Mouse (Mus musculus): ENCODE data around the gene Mycn. TPM values are rescaled to one million over a fixed set of nuclear protein-coding genes. Genes with fewer than 3 reads are reported as not detected.

Gene Mycn
- polyA plus RNA-seq, 1 experiment from 2014 or later: 47.8 TPM

- Histone ChIP-seq H3K9me3 (no peaks in the 10 kb centered on the region), H3K4me2 (replicated peaks) (no peak overlapping the region), H3K4me3 (no peak overlapping the region), H3K4me1 (peaks cover 41% of the 10 kb centered on the region), H3K9ac (no peak overlapping the region), H3K27ac (no peak overlapping the region; the same call in 1 of the 2 replicates), H3K36me3 (no peaks in the 10 kb centered on the region), H3K27me3 (no peaks in the 10 kb centered on the region; the same call in 1 of the 2 replicates)
- ATAC-seq (ENCODE audit: low FRiP score, low read depth): no peak
- WGBS: 18% methylated on average over 12 of the region's 12 CpGs
These were observed 21.3 kb downstream of the Mycn start for GRCm38 (mm10) chr12:12920166-12921157.

GRCm38 (mm10) chr12:12916298-12916697 is 25.4 kb downstream of the Mycn start:
- H3K36me3 ChIP-seq: no peaks in the 10 kb centered on the region
- ATAC-seq (ENCODE audit: low FRiP score, low read depth): peak; percentile 64
- no peaks in the 10 kb centered on the region for H3K9me3 ChIP-seq
- whole genome bisulfite sequencing: 8% methylated on average over 9 of the region's 9 CpGs
- no peak overlapping the region for H3K4me3 ChIP-seq
- H3K27ac ChIP-seq: no peak overlapping the region
- no peak overlapping the region for H3K9ac ChIP-seq
- H3K27me3 ChIP-seq: no peaks in the 10 kb centered on the region; the same call in 1 of the 2 replicates
- peaks cover 36% of the 10 kb centered on the region for H3K4me1 ChIP-seq
- no peak overlapping the region for H3K4me2 ChIP-seq (replicated peaks)

GRCm38 (mm10) chr12:12910356-12910979 is 31.2 kb downstream of the Mycn start:
- H3K36me3 ChIP-seq: no peaks in the 10 kb centered on the region
- H3K4me3 ChIP-seq: no peak overlapping the region
- H3K27ac ChIP-seq: no peak overlapping the region
- no peak overlapping the region for H3K4me2 ChIP-seq (replicated peaks)
- H3K9ac ChIP-seq: no peak overlapping the region
- H3K4me1 ChIP-seq: peaks cover 16% of the 10 kb centered on the region
- H3K27me3 ChIP-seq: no peaks in the 10 kb centered on the region
- ATAC-seq (ENCODE audit: low FRiP score, low read depth): no peak
- 70% methylated on average over 11 of the region's 11 CpGs for WGBS
- no peaks in the 10 kb centered on the region for H3K9me3 ChIP-seq

GRCm38 (mm10) chr12:12909631-12910277 is 32.0 kb downstream of the Mycn start:
- H3K9ac ChIP-seq: no peak overlapping the region
- H3K36me3 ChIP-seq: no peaks in the 10 kb centered on the region
- H3K4me2 ChIP-seq (replicated peaks): no peak overlapping the region
- ATAC-seq (ENCODE audit: low FRiP score, low read depth): no peak
- no peaks in the 10 kb centered on the region for H3K9me3 ChIP-seq
- H3K27me3 ChIP-seq: no peaks in the 10 kb centered on the region
- no peak overlapping the region for H3K27ac ChIP-seq
- peaks cover 19% of the 10 kb centered on the region for H3K4me1 ChIP-seq
- no peak overlapping the region for H3K4me3 ChIP-seq
- WGBS: 54% methylated on average over 16 of the region's 16 CpGs

- Histone ChIP-seq H3K9ac (no peak overlapping the region), H3K4me3 (no peak overlapping the region), H3K4me1 (peaks cover 28% of the 10 kb centered on the region), H3K27me3 (no peaks in the 10 kb centered on the region), H3K36me3 (no peaks in the 10 kb centered on the region), H3K27ac (no peak overlapping the region), H3K4me2 (replicated peaks) (no peak overlapping the region), H3K9me3 (no peaks in the 10 kb centered on the region)
- 31% methylated on average over 6 of the region's 6 CpGs for WGBS
- no peak for ATAC-seq (ENCODE audit: low FRiP score, low read depth)
These were observed 34.9 kb downstream of the Mycn start for GRCm38 (mm10) chr12:12906771-12907170.

- WGBS: 47% methylated on average over 8 of the region's 8 CpGs
- peaks cover 28% of the 10 kb centered on the region for H3K4me1 ChIP-seq
- no peak overlapping the region for H3K27ac ChIP-seq
- H3K27me3 ChIP-seq: no peaks in the 10 kb centered on the region
- no peak overlapping the region for H3K9ac ChIP-seq
- no peak overlapping the region for H3K4me3 ChIP-seq
- no peaks in the 10 kb centered on the region for H3K9me3 ChIP-seq
- no peak for ATAC-seq (ENCODE audit: low FRiP score, low read depth)
- H3K4me2 ChIP-seq (replicated peaks): no peak overlapping the region
- no peaks in the 10 kb centered on the region for H3K36me3 ChIP-seq
These were observed 35.4 kb downstream of the Mycn start for GRCm38 (mm10) chr12:12906321-12906720.

- Histone ChIP-seq H3K4me2 (replicated peaks) (peak overlapping the region; percentile 69; the same call in 1 of the 2 replicates), H3K4me3 (no peak overlapping the region), H3K27me3 (no peaks in the 10 kb centered on the region), H3K36me3 (no peaks in the 10 kb centered on the region), H3K27ac (no peak overlapping the region), H3K9me3 (no peaks in the 10 kb centered on the region), H3K4me1 (peaks cover 28% of the 10 kb centered on the region), H3K9ac (no peak overlapping the region)
- WGBS: 33% methylated on average over 6 of the region's 6 CpGs
- no peak for ATAC-seq (ENCODE audit: low FRiP score, low read depth)
These were observed 36.6 kb downstream of the Mycn start for GRCm38 (mm10) chr12:12905117-12905516.

GRCm38 (mm10) chr12:12904512-12904953 is 37.2 kb downstream of the Mycn start:
- ATAC-seq (ENCODE audit: low FRiP score, low read depth): peak; percentile 88
- no peak overlapping the region for H3K27ac ChIP-seq
- H3K9me3 ChIP-seq: no peaks in the 10 kb centered on the region
- peak overlapping the region; percentile 69 for H3K4me2 ChIP-seq (replicated peaks)
- H3K27me3 ChIP-seq: no peaks in the 10 kb centered on the region
- H3K4me1 ChIP-seq: peaks cover 28% of the 10 kb centered on the region
- peak overlapping the region; percentile 36 for H3K4me3 ChIP-seq
- H3K9ac ChIP-seq: peak overlapping the region; percentile 67
- H3K36me3 ChIP-seq: no peaks in the 10 kb centered on the region
- 5% methylated on average over 23 of the region's 23 CpGs for WGBS

- ATAC-seq (ENCODE audit: low FRiP score, low read depth): 0 out of 2 replicates have a peak, but pooled peaks have one; percentile 9
- peaks cover 28% of the 10 kb centered on the region for H3K4me1 ChIP-seq
- H3K36me3 ChIP-seq: no peaks in the 10 kb centered on the region
- H3K27ac ChIP-seq: no peak overlapping the region
- H3K9me3 ChIP-seq: no peaks in the 10 kb centered on the region
- peak overlapping the region; percentile 67 for H3K9ac ChIP-seq
- WGBS: 0% methylated on average over 1 of the region's 1 CpGs
- H3K27me3 ChIP-seq: no peaks in the 10 kb centered on the region
- H3K4me2 ChIP-seq (replicated peaks): peak overlapping the region; percentile 69
- peak overlapping the region; percentile 36 for H3K4me3 ChIP-seq
These were observed 37.6 kb downstream of the Mycn start for GRCm38 (mm10) chr12:12904086-12904485.

GRCm38 (mm10) chr12:12902403-12902802 is 39.3 kb downstream of the Mycn start:
- Histone ChIP-seq H3K27me3 (no peaks in the 10 kb centered on the region), H3K27ac (no peak overlapping the region), H3K9me3 (no peaks in the 10 kb centered on the region), H3K9ac (no peak overlapping the region), H3K4me2 (replicated peaks) (no peak overlapping the region), H3K36me3 (no peaks in the 10 kb centered on the region), H3K4me1 (peaks cover 32% of the 10 kb centered on the region), H3K4me3 (no peak overlapping the region)
- no peak for ATAC-seq (ENCODE audit: low FRiP score, low read depth)
- 93% methylated on average over 1 of the region's 1 CpGs for WGBS

- H3K36me3 ChIP-seq: no peaks in the 10 kb centered on the region
- H3K4me2 ChIP-seq (replicated peaks): no peak overlapping the region
- H3K4me3 ChIP-seq: no peak overlapping the region
- no peak for ATAC-seq (ENCODE audit: low FRiP score, low read depth)
- 0 out of 2 replicates have a peak, but pooled peaks cover 4% of the 10 kb centered on the region for H3K4me1 ChIP-seq
- no peaks in the 10 kb centered on the region for H3K9me3 ChIP-seq
- no peaks in the 10 kb centered on the region for H3K27me3 ChIP-seq
- no peak overlapping the region for H3K9ac ChIP-seq
- WGBS: 62% methylated on average over 2 of the region's 2 CpGs
- peak overlapping the region; percentile 15; the same call in 1 of the 2 replicates for H3K27ac ChIP-seq
These were observed 43.2 kb downstream of the Mycn start for GRCm38 (mm10) chr12:12898356-12899126.
